Mouse (Mus musculus) midbrain, embryonic 14.5 days (tissue): ENCODE data around the gene Gm10638. TPM values are rescaled to one million over a fixed set of nuclear protein-coding genes. Genes with fewer than 3 reads are reported as not detected.

Source experiments
- ATAC-seq: fragments of 200-750 bp; cut with Nextera tagmentation; 2 replicates; pipeline ENCODE4 v1.8.0; 2017; ENCODE audit warnings: moderate number of reproducible peaks, moderate library complexity; ENCODE audit not compliant: low FRiP score, low TSS enrichment
- DNase-seq: peaks from one replicate; pipeline ENCODE4 v3.0.0-alpha.2; 2015
- H3K27ac ChIP-seq: fragments of 300-500 bp; sonication (generic); replicated peaks from 2 replicates; pipeline ENCODE4 v1.5.1; 2014; ENCODE audit warnings: mild to moderate bottlenecking, low read depth, low read length, moderate library complexity
- H3K27me3 ChIP-seq: fragments of 300-500 bp; sonication (generic); 2 replicates; pipeline ENCODE4 v1.6.1; 2014; ENCODE audit warnings: low read length, control low read depth, mixed read lengths; ENCODE audit not compliant: control insufficient read depth, insufficient read depth
- H3K36me3 ChIP-seq: fragments of 300-500 bp; sonication (generic); 2 replicates; pipeline ENCODE4 v1.6.1; 2014; ENCODE audit warnings: low read length, control low read depth; ENCODE audit not compliant: control insufficient read depth, insufficient read depth
- H3K4me1 ChIP-seq: fragments of 300-500 bp; sonication (generic); 2 replicates; pipeline ENCODE4 v1.6.1; 2014; ENCODE audit warnings: mild to moderate bottlenecking, antibody characterized with exemption, low read length, control low read depth; ENCODE audit not compliant: control insufficient read depth, insufficient read depth
- H3K4me2 ChIP-seq: fragments of 300-500 bp; sonication (generic); 2 replicates; pipeline ENCODE4 v1.6.1; 2014; ENCODE audit warnings: mild to moderate bottlenecking, low read length, moderate library complexity
- H3K4me3 ChIP-seq: fragments of 300-500 bp; sonication (generic); replicated peaks from 2 replicates; pipeline ENCODE4 v1.5.1; 2014; ENCODE audit warnings: low read depth, low read length
- H3K9ac ChIP-seq: fragments of 300-500 bp; sonication (generic); replicated peaks from 2 replicates; pipeline ENCODE4 v1.6.1; 2014; ENCODE audit warnings: mild to moderate bottlenecking, low read length, moderate library complexity
- H3K9me3 ChIP-seq: fragments of 300-500 bp; sonication (generic); 2 replicates; pipeline ENCODE4 v1.6.1; 2016; ENCODE audit warnings: low read length, control low read depth, mixed read lengths; ENCODE audit not compliant: control insufficient read depth
- WGBS: fragments of 180-500 bp; shearing (Covaris S2); extraction: QIAGEN DNeasy Blood & Tissue Kit; methylation state at CpG from one replicate; pipeline ENCODE4 v1.1.7; 2014; 5-methylcytosine and 5-hydroxymethylcytosine counted together
- polyA plus RNA-seq: library from polyadenylated mRNA; unstranded; fragments of >200 nt; fragmentation: Nextera tagmentation; extraction: Ambion mirVana; gene quantifications from 2 replicates; pipeline ENCODE4 v1.2.1, GENCODE M21; 2014

The Gm10638 gene
- polyA plus RNA-seq, 1 experiment from 2014 or later, result 5.7 TPM

DNA sequence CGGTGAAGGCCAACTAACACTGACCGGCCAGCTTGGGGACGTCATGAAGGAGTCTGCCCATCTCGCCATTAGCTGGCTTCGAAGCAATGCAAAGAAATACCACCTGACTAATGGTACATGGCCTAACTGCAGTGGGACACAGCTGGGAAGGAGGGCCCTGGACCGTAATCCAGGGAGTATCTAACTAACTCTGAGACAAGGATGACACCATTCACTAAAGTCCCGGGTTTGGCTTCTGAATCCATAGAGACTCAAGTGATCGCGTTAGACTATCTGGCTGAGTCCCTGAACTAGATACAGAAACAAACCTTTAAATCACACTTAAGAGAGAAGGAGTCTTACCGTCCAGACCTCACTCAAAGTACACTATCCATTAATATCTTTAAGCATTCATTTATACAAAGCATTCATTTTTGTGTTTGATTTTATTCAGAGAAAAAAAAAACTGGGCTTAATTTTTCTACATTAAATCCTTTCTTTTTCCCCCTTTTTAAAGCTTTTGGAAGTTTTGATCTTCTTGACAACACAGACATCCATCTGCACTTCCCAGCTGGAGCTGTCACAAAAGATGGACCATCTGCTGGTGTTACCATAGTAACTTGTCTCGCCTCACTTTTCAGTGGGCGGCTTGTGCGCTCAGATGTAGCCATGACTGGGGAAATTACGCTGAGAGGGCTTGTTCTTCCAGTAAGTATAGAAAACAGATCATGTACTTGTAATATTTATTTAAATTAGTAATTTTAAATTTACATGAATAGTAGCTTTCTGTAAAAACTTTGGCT, 31.9 kb upstream of the Gm10638 start:
- DNase-seq, result peak; percentile 80
- ATAC-seq, result no peak
- H3K9ac ChIP-seq, result no peak overlapping the region
- peaks cover 4% of the 10 kb centered on the region for H3K4me1 ChIP-seq
- peaks cover 28% of the 10 kb centered on the region for H3K36me3 ChIP-seq
- H3K4me3 ChIP-seq, result no peak overlapping the region
- 44% methylated on average over 14 of the region's 14 CpGs for WGBS
- no peaks in the 10 kb centered on the region for H3K27me3 ChIP-seq
- H3K4me2 ChIP-seq, result no peak overlapping the region
- H3K9me3 ChIP-seq, result no peaks in the 10 kb centered on the region
- peak overlapping the region; percentile 63 for H3K27ac ChIP-seq

DNA sequence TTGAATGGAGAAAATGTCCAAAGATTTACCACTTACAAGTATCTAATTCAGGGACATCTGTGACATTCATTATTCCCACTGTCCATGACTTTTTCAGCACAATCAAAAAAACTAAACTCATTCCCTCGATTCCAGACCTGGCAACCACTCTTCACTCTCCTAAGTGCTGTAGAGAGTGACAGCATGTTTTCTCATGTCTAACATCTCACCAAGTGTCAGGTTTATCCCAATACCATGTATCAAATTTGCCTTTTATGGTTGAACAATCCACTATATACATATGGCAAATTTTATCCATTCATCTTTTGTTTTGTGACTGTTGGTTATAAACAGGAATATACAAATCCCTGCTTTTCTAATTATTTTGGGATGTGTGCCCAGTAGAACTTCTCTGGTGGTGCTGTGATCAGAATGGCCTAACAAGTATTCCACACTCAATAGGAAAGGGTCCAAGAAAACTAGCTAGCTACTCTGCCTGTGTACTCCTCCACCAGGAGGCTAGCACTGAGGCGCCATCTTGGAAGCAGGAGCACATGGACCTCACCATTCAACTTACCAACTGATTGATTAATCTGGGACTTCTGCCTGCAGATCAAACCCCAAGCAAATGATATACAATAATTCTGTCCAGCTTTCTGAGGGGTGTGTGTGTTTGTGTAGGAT, 27.0 kb upstream of the Gm10638 start:
- Histone ChIP-seq H3K27ac (no peak overlapping the region), H3K36me3 (peaks cover 48% of the 10 kb centered on the region), H3K9me3 (no peaks in the 10 kb centered on the region), H3K4me1 (no peaks in the 10 kb centered on the region), H3K27me3 (no peaks in the 10 kb centered on the region), H3K4me3 (no peak overlapping the region), H3K9ac (no peak overlapping the region), H3K4me2 (no peak overlapping the region)
- whole genome bisulfite sequencing, result 92% methylated on average over 2 of the region's 2 CpGs
- no peak for ATAC-seq
- DNase-seq, result no peak

DNA sequence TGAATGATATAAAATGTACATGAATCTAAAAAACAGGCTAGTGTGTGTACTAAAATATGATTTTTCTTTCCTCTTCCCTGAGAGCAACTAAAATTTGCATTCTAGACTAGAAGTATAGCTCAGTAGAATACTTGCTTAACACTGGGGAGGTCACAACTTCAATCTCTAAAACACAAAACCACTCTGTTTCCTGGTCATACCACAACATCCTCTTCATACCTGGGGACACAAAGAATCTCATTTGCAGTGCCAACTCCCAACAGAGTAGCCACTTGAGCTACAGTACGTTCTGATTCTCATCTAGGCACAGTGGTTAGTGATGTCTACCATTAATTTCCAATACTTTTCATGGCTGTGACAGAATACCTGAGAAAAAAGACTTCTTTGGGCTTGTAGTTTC, 26.1 kb upstream of the Gm10638 start:
- Histone ChIP-seq H3K9ac (no peak overlapping the region), H3K27me3 (no peaks in the 10 kb centered on the region), H3K36me3 (peaks cover 48% of the 10 kb centered on the region), H3K4me3 (no peak overlapping the region), H3K9me3 (no peaks in the 10 kb centered on the region), H3K4me2 (no peak overlapping the region), H3K27ac (no peak overlapping the region), H3K4me1 (no peaks in the 10 kb centered on the region)
- ATAC-seq, result no peak
- DNase-seq, result no peak
- WGBS, result 94% methylated on average over 1 of the region's 1 CpGs

DNA sequence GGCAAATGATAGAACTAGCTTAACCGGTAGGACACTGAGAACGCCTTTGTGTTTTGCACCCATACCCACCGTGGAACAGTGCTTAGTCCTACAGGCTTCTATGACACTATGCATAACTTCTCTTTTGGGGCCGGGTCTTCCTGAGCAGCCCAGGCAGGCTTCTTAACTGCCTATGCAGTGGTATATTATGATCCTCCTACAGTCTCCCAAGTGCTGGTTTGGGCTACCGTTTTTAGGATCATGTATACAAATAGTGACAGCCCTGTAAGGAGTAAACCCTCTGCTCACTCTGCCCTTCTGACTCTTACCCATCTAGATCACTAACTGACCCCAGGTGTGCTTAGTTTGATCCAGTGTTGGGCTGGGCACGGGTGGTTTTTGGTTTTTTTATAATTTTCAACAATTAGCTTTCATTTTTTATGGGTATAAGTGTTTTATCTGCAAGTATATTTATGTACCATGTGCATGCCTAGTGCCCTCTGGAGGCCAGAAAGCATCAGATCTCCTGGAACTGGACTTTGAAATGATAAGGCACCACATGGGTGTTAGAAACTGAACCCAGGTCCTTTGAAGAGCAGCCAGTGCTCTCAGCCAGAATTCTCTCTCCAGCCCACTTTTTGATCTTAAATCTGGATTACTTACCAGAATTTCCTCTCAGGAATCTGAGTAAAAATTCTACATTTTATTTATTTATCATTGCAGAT, 24.6 kb upstream of the Gm10638 start:
- no peak overlapping the region for H3K4me3 ChIP-seq
- H3K36me3 ChIP-seq, result peaks cover 44% of the 10 kb centered on the region
- DNase-seq, result no peak
- H3K4me1 ChIP-seq, result no peaks in the 10 kb centered on the region
- ATAC-seq, result no peak
- no peaks in the 10 kb centered on the region for H3K9me3 ChIP-seq
- H3K4me2 ChIP-seq, result no peak overlapping the region
- 93% methylated on average over 6 of the region's 6 CpGs for WGBS
- no peak overlapping the region for H3K9ac ChIP-seq
- H3K27ac ChIP-seq, result no peak overlapping the region
- H3K27me3 ChIP-seq, result no peaks in the 10 kb centered on the region

DNA sequence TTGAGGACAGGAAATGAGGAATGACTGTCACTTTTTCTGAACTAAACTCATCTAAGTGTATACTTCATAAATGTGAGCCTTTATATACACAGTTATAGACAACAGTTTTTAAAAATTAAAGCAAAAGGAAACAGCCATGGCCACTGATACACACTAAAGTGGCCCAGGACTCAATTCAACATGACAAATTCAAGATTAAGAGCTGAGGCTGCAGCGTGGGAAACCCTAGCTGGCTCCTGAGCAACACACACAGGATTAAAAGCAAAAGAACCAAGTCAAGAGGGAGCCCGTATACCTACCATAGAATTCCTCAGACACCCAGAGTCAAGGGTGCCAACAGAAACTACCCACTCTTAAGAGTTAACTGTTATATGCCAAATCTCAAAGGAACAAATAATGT, 24.0 kb upstream of the Gm10638 start:
- WGBS, result 89% methylated on average over 2 of the region's 2 CpGs
- no peaks in the 10 kb centered on the region for H3K4me1 ChIP-seq
- H3K4me3 ChIP-seq, result no peak overlapping the region
- H3K9me3 ChIP-seq, result no peaks in the 10 kb centered on the region
- DNase-seq, result no peak
- no peak overlapping the region for H3K9ac ChIP-seq
- H3K36me3 ChIP-seq, result peaks cover 43% of the 10 kb centered on the region
- no peak overlapping the region for H3K27ac ChIP-seq
- H3K4me2 ChIP-seq, result no peak overlapping the region
- no peak for ATAC-seq
- no peaks in the 10 kb centered on the region for H3K27me3 ChIP-seq

DNA sequence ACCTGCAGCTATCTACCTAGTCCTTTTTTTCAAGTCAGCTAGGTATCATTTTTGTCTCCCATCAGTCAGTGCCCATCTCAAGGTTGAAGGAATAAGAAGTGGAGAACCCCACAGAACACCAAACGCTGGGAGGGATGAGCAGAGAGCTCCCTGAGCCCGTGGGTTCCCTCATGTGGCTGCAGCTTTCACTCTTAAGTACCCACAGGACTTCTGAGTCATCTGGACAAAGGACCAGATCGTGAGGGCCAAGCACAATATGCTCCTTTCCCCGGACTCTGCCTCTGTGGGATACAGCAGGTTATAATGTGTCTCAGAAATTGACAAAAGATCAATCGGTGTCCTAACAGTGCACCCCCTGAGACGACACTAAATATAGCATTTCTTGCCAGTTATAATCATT, 18.5 kb upstream of the Gm10638 start:
- Histone ChIP-seq H3K27me3 (no peaks in the 10 kb centered on the region), H3K9me3 (no peaks in the 10 kb centered on the region), H3K27ac (no peak overlapping the region), H3K4me3 (no peak overlapping the region), H3K9ac (no peak overlapping the region), H3K36me3 (peaks cover 16% of the 10 kb centered on the region), H3K4me2 (no peak overlapping the region), H3K4me1 (no peaks in the 10 kb centered on the region)
- no peak for ATAC-seq
- 66% methylated on average over 6 of the region's 6 CpGs for WGBS
- no peak for DNase-seq

DNA sequence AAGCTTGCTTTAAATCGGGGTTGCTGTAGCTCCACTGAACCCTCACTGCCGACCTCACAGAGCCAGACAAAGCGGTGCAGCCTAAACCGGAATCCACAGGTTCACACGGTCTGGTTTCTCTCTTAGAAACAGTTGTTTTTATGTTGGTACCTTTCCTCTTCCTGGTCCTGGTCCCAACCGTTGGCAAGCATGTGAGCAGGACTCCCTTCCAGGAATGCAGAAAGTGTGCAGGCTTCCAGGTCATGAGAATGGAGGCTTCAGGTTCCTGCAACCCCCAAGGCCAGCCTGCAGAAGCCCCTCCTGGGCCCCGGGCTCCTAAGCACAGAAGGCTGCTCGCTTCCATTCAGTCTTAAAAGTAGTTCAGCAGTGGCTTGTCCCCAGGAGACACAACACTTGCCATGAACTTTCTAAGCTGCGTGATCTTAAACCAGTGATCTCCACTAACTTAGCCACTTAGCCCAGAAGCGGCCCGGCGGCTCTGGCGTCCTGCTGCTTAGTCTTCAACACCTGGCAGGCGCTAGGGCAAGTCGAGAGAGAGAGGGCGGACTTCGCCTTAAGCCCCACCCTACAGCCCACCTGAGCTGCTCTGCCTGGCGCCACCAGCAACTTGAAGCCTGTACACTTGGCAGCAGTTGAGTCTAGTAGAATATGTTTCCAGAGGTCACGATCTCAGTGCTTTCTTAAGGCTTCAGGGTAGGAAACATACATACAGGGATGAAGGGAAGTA, 17.1 kb upstream of the Gm10638 start:
- Histone ChIP-seq H3K36me3 (peaks cover 6% of the 10 kb centered on the region), H3K9ac (no peak overlapping the region)
- 75% methylated on average over 19 of the region's 19 CpGs for WGBS

DNA sequence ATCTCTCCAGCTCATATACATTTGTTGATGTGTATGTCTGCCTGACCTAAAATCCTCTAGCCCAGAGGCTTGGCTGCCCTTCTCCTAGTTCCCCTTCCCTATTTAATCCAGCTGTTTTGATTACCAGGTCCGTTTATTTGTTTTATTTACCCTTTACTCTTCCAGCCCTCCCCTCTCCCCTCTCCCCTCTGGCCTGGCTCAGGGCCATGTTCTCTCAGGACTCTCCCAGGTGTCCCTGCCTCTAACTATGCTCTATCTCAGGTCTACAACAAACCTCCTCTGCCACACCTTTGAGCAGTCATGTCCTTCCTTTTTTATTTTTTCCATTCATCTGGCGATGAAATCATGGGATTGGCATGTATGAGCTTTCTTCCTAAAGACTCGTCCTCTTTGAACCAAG, 15.2 kb upstream of the Gm10638 start:
- DNase-seq, result no peak
- Histone ChIP-seq H3K27me3 (no peaks in the 10 kb centered on the region), H3K4me3 (no peak overlapping the region), H3K4me1 (peaks cover 4% of the 10 kb centered on the region; the same call in 1 of the 2 replicates), H3K36me3 (peaks cover 6% of the 10 kb centered on the region), H3K27ac (no peak overlapping the region), H3K4me2 (no peak overlapping the region), H3K9me3 (no peaks in the 10 kb centered on the region), H3K9ac (no peak overlapping the region)
- ATAC-seq, result no peak
- 73% methylated on average over 3 of the region's 3 CpGs for WGBS

More for the DNA sequence above, 17.1 kb upstream of the Gm10638 start:
- Histone ChIP-seq H3K4me3 (no peak overlapping the region), H3K27me3 (no peaks in the 10 kb centered on the region), H3K4me1 (no peaks in the 10 kb centered on the region), H3K9me3 (no peaks in the 10 kb centered on the region), H3K4me2 (no peak overlapping the region), H3K27ac (no peak overlapping the region)
- DNase-seq, result no peak
- no peak for ATAC-seq
